Mouse (Mus musculus): Measurements from ENCODE around the gene Fgf22. TPM values are rescaled to one million over a fixed set of nuclear protein-coding genes. Genes with fewer than 3 reads are reported as not detected.
A peak's percentile ranks its signal among the peaks of the same experiment; 100 is the strongest.

Fgf22 gene
- total RNA-seq (2021) = not detected
- long read RNA-seq, experiment 1 = 0 reads
- long read RNA-seq, experiment 2, partial matches to known transcripts = 0 of 1 reads
- long read RNA-seq, experiment 2, other reads (novel, unspliced or antisense) = 1 of 1 reads

DNA sequence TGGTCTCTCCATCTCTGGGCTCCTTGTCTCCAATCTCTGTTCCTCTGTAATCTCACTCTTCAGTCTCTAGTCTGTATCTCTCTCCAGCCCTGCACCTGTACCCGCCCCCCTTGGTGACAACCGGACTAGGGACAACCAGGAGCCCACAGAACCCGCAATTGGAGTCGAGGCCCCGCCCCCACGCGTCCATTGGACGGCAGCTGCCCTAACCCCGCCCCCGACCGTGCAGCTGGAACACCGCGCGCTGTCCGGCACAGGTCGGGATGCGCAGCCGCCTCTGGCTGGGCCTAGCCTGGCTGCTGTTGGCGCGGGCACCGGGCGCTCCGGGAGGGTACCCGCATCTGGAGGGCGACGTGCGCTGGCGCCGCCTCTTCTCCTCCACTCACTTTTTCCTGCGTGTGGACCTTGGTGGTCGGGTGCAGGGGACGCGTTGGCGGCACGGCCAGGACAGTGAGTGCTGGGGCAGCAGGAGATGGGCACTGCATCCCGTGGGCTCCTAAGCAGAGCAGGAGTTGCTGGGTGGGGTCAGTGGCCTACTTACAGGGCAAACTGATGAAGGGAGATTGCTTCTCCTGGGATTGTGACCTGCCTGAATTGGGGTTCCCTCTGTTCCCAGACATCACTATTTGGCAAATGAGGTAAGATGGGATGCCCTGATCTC is at the start of gene Fgf22:
Gene Fgf22, plus strand, starts transcription at position 221 of the 661 bp plus-strand sequence.
- DNase-seq (ENCODE audit: low spot score) = peak; percentile 64

DNA sequence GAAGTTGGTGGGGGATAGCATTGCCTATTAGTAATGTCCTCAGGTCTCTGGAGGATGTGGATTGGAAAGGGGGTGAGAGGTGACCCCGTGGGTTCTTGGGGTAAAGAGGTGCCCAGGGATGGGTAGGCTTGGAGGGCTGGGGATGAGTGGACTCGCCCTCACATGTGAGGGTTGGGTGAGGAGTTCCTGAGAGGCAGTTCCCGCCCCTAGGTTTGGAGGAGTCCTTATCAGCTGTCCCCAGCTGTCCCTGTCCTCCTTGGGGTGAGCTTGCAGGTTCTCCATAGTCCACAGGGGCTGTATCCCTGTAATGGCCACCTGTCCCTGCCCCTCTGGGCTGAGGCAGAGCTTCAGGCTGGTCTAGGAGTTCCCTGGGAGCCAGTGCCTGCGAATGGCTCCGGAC is 48.9 kb upstream of the Fgf22 start:
- no peak for DNase-seq (ENCODE audit: low spot score)

DNA sequence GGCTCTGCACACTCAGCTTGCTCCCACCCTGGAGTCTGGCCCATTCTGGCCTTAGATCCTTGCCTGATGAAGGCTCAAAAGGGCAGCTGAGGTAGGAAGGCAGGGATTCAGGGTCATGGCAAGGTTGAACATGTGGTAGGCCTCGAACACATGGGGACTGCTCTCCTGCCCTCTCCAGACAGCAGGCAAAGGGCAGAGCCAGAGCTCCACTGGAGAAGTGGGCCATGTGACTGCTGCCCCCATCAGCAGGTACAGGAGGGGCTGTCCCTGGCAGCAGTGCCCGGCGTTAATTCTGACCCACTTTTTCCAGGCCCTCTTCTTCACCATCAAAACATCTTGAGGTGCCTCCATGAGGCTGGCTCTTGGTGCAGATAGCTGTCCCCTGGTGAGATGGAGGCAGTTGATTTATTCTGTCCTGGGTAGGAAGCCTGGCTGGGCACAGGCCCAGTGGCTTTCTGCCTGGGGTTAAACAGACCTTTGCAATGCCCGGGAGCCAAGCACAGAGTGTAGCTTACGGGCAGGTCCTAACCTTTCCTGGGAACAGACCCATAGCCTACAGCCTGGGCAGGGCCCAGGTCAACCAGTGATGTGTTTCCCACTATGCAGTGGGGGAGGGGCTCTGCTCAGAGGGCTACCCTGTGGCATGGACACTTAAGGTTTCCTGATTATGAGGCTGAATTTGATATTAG is 48.3 kb upstream of the Fgf22 start:
- peak; percentile 86 for DNase-seq (ENCODE audit: low spot score)

DNA sequence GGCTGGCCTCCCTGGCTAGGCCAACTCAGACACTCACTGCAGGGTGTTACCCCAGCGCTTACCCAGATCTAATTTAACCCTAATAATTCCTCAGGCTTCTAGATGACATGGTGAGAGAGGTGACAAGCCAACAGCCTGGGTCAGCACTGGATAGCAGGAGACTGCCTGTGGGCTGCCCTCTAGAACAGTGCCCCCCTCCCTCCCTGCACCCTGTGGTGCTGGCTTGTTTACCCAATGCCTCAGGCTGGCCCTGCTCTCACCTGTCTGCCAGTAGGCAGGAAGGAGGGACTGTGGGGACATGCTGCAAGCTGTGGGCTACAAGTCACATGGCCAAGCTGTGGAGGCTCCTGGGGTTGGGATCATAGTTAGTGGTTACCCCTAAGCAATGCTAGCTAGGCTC is 47.7 kb upstream of the Fgf22 start:
- DNase-seq (ENCODE audit: low spot score) = peak; percentile 49

DNA sequence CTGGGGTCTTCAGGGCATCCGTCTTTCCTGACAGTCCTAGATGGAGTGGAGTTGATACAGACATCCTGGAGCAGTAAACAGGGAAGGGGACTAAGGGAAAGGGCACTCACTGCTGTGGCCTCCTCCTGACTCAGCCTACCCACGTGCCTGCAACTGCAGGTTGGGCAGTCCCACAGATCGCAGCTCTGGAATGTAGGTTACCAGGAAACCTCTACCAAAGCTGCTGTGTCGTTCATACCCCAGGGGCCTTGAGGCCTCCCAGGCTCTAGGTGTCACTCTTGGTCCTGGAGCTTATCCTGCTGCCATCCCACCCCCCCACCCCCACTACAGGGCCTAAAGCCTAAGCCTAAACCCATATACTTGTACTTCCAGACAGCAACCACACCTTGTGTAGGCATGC is 47.1 kb upstream of the Fgf22 start:
- DNase-seq (ENCODE audit: low spot score) = no peak

DNA sequence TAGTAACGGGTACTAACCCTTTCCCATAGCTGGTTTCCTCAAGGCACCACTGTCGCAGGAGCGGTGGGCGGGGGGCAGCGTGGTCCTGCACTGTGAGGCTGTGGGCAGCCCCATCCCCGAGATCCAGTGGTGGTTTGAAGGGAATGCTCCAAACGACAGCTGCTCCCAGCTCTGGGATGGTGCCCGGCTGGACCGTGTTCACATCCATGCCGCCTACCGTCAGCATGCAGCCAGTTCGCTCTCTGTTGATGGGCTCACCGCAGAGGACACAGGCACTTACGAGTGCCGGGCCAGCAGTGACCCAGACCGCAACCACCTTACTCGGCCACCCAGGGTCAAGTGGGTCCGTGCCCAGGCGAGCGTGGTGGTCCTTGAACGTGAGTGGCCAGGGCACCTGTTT is 46.2 kb upstream of the Fgf22 start:
- peak; percentile 47 for DNase-seq (ENCODE audit: low spot score)

DNA sequence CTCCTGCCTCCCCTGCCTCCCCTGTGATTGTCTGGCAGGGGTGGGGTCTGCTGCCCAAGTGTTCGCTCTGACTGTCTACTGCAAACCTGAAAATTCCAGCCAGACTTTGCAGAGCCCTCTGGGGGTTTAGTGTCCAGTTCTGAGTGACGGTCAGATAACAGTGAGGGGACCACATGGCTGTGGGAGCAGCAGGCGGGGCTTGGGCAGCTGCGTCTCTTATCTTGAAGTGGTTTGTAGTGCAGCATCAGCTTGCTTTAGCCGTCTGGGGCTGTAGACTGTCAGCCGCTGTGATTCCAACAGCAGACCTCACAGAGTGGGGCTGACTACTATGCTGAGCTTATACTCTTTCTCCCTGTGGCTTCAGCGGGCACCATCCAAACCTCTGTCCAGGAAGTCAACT is 45.6 kb upstream of the Fgf22 start:
- DNase-seq (ENCODE audit: low spot score) = no peak

DNA sequence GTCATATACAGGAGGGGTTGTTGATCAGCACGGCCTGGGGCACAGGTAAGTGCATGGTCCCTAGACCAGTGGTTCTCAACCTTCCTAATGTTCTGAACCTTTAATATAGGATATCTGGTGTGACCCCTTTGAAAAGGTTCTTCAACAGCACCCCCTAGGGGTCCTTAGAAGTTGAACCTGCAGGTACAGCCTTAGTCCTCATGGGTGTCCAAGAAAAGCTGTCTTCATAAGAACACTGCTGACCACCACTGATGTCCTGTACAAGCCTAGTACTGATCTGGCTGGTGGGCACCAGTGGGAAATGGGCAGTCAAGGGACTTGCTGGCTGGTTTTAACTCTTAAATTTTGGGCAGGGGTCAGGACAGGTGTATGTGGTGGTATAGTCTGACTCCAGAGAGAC is 42.8 kb upstream of the Fgf22 start:
- no peak for DNase-seq (ENCODE audit: low spot score)

DNA sequence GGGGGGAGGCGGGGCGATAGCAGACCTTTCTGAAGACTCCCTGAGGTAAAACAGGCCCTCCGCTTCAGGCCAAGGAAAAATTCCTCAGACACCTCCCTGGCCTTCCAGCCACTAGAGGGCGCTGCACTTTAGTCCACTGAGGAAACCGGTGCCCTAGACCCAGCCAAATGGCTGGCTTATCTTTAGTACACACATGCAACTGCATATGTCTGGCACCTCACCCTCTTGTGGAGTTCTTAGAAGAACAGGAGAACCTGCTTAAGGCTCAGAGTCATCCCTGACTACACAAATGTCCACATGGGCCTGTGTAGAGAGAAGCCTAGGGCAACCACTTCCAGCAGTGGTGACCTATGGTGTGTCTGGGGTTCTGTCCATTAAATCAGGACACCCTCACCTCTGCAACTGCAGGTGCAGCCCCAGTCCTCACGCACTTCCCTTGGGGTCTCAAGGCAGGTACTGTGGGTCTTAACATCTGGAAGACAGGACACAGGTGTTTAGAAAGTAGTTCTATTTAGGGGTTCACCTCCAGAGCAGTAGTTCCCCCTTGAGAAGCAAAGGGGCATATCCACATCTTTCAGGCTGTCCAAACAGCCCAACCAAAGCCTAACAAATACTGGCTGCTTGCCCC is 42.3 kb upstream of the Fgf22 start:
- DNase-seq (ENCODE audit: low spot score) = peak; percentile 82

DNA sequence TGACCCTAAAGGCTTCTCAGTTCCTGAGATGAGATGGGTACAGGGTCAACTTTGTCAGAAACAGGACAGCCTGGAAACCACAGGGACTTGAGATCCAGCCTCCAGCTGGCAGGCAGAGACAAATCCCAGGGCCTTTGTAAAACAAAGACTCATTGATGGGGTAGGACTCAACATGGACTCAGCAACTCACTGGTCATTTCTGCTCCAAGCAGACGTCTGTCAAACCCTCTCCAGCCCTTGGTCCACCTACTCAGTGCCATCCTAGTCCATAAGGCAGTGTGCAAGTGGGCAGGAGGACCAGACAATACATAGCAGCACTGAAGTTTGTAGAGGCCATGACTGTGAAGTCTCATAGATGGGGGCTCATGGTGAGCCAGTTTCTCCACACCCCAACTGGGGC is 41.7 kb upstream of the Fgf22 start:
- DNase-seq (ENCODE audit: low spot score) = no peak

DNA sequence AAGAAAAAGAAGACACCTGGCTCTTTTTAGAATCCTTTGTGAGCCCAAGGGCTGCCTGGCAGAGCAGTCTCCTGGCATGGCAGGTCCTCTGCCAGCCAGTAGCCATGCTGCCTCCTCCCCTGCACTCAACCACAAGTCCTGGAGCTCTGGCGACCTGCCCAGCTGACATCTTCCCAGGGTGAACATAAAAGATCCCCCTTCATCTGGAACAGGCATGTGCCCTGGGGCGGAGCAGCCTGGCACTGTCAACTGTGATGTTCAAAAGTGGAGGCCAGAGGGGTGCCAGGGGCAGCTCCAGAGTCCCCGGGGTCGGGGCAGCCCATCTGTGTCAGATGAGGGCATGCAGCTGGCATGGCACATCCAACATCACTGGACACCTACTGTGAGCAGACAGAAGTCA is 39.9 kb upstream of the Fgf22 start:
- DNase-seq (ENCODE audit: low spot score) = no peak

DNA sequence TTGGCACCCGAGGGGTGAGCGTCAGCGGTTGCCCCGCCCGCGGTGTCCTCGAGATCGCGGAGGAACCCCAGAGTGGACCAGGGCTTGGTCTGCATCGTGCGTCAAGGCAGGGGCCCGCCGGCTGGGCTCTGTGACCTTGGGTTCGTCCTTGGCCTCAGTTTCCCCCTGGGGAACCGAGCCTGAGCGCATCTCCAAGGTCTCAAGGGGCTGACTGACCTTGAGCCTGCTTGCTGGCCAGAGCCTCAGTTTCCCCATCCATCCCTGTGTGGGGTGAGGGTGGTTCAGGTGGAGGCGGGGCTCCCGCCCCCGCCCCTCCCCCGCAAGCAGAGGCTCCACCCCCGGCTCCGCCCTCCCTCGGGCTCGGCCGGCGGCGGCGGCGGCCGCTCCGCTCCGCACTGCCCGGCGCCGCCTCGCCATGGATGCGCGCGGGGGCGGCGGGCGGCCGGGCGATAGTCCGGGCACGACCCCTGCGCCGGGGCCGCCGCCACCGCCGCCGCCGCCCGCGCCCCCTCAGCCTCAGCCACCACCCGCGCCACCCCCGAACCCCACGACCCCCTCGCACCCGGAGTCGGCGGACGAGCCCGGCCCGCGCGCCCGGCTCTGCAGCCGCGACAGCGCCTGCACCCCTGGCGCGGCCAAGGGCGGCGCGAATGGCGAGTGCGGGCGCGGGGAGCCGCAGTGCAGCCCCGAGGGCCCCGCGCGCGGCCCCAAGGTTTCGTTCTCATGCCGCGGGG is 38.5 kb upstream of the Fgf22 start, which contains the start of gene Hcn2:
Gene Hcn2, plus strand, starts transcription at position 381 of the 734 bp plus-strand sequence.
- no peak for DNase-seq (ENCODE audit: low spot score)

DNA sequence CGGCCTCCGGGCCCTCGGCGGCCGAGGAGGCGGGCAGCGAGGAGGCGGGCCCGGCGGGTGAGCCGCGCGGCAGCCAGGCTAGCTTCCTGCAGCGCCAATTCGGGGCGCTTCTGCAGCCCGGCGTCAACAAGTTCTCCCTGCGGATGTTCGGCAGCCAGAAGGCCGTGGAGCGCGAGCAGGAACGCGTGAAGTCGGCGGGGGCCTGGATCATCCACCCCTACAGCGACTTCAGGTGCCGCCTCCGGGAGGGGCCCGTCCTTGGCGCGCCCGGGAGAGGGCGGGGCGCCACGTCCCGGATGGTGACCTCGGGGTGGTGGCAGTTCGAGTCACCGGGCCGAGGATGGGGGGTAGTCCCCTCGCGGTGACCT is 37.9 kb upstream of the Fgf22 start:
- no peak for DNase-seq (ENCODE audit: low spot score)

DNA sequence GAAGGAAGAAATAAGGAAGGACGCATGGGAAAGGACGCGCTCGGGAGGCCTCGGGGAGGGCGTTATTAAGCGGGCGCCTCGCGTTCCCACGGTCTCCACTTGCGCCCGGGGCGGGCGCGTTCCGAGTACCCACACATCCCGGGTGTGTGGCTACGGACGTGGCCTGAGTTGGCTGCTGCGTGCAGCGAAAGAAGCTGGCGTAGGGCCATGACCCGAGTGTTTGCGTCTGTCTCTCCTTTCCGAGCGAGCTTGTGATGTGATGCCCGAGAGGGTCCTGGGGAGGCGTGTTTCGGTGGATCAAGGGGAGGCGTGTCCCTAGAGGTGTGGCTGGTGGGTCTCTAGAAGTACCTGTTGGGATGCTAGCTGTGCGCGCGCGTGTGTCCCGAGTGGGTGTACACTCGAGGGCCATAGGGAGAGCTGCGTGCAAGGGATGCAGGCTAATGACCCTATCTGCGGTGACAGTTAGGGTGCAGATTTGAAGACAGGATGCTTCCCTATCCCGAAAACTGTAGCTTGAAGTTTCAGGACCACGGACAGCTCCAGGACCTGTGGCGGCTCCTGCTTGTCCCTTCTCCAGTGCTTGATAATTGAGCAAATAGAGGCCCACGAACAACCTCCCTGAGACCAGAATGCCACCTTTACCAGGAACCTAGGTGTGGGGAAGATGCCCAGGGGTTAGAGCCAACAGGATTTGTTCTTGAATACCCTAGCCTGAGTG is 37.1 kb upstream of the Fgf22 start:
- DNase-seq (ENCODE audit: low spot score) = peak; percentile 69

DNA sequence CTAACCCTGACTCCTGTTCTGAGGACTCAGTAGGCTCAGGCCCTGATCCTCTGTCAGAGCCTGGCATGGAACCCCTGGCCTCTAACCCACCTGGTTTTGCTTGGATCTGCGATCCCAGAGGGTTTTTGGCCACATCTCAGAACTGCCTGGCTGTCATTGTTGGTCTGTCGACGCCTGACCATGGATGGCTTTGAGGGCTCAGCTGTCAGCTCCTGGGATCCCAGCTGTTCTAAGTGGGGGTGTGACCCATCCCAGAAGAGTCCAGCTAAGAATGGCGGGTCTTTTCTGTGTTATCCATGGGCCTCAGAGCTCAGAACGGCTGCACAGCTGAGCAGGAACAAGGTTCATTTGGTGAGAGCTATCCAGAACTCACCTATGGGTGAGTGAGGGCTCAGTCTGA is 33.8 kb upstream of the Fgf22 start:
- DNase-seq (ENCODE audit: low spot score) = no peak

DNA sequence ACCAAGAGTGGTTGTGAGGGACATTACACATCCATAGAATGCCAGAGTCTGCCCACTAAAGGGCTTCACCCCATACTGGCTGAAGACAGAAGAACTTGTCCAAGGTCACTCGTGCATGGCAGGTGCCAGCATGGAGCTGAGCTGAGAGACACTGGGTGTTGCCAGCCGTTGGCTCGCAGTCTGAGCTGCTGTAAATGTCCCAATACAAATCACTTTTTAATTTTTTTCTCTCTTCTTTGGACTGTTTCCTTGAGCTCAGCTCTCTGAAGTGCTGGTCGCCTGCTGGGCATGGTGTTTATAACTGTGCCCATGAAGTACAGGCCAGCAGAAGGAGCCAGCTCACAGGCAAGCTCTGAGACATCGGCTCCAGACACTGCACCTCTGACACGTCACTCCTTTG is 31.8 kb upstream of the Fgf22 start:
- DNase-seq (ENCODE audit: low spot score) = no peak

DNA sequence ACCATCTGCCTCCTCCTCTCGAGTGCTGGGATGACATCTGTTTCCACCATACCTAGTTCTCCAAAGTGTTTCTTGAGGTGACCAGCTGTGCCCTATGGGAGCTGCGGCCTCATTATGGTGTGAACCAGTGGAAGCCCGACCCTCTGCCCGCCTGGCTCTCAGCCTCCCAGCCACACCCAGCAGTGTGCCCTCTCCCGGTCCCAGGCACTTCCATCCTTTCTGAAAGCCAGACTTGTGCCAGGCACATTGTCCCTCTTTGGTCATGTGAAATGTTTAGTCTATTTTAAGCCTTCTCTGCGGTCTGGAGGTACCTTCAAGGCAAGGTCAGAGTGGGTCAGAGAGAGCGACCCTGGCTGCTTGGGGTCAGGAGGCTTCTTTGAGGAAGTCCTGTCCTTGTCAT is 31.2 kb upstream of the Fgf22 start:
- DNase-seq (ENCODE audit: low spot score) = no peak

DNA sequence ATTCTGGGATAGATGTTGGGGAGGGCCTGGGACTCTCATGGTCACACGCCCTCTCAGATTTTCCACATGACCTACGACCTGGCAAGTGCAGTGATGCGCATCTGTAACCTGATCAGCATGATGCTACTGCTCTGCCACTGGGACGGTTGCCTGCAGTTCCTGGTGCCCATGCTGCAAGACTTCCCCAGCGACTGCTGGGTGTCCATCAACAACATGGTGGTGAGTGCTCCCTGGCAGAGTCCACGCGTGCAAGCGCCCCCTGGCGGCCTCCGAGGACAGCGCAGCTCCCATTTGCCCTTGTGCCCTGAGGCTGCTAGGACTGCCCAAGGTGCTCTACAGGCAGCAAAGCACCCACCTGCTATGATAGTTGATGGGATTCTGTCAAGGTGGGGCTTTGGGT is 28.8 kb upstream of the Fgf22 start:
- peak; percentile 68 for DNase-seq (ENCODE audit: low spot score)

DNA sequence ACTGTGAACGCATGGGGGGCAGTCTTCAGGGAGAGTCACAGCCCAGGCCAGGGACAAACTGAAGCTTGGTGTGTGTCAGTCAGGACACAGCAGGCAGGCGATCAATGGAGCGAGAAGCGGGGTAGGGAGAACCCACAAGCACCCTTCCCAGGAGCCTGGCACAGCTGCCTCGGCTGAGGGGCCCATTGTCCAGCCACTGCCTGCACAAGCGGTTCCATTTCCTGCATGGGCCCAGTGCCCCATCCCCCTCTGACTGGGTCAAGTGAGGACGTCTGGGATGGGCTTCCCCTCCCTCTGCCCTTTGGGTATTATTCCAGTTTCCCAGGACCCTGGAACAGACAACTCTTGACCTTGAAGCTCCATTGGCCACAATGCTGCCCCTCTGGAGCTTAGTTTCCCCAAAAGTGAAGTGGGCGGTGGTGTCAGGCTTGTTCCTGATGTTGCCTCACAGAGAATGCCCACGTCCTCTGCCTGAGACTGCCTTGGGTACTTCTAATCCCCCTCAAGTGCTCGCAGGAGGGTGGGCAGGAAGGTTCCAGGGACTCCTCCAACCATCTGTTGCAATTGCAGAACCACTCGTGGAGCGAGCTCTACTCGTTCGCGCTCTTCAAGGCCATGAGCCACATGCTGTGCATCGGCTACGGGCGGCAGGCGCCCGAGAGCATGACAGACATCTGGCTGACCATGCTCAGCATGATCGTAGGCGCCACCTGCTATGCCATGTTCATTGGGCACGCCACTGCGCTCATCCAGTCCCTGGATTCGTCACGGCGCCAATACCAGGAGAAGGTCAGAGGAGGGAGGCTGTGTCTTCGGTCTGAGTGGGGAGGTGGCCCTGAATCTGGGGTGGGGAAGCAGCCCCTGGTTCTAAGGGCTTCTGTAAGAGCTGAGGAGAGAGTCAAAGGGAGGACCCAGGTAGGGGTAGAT is 26.3 kb upstream of the Fgf22 start:
- DNase-seq (ENCODE audit: low spot score) = peak; percentile 19

DNA sequence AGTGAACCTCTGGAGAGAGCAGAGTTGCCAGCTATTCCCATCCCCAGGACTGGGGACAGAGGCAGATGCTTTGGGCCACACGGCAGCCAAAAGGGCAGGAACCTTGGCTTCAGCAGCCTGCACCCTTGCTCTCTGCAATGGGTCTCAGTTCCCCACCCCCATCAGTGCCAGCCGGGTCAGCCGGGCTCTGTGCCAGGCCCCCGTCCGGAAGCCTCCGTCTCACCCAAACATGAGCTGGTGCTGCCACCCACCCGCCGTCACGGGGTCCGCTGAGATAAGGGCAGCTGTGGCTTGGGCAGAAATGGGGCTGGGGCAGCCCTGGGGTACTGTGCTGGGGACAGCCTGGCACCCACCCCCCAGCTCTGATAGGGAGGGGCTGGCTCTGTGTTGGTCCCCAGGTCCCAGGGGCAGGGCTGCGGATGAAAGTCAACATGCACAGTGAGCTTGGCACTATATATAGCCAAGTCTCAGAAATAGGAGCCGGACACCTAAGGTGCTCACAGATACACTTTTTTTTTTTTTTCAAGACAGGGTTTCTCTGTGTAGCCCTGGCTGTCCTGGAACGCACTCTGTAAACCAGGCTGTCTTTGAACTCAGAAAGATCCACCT is 25.4 kb upstream of the Fgf22 start:
- DNase-seq (ENCODE audit: low spot score) = peak; percentile 42

All from gastrocnemius, adult 18-20 months (tissue).